Mouse (Mus musculus): ENCODE data around the gene Cacng7. TPM values are rescaled to one million over a fixed set of nuclear protein-coding genes. Genes with fewer than 3 reads are reported as not detected.
"Not testable (repeated sequence)": the region's sequence is repeated elsewhere in the genome, so short reads cannot be mapped to it uniquely, and the experiment has no call there.

The Cacng7 gene
- polyA plus RNA-seq, 1 experiment from 2014 or later, result 0.86 TPM

DNA sequence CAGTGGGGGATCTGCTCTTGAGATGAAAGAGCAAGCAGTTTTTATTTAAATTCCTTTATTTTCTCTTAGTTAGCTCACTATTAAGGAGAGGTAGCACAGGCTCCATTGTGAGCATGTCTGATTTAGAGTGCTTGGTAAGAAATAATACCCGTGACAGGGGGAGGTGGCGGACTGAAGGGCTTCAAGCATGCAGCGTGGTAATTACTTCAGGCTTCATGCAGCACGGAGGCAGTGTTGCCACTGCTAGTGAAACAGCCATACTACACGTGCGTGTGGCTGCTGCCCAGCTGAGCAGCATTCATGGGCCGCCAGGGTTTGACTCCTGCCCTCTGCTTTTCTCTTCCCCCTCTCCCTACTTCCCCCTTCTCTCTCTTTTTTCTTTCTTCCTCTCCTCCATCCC lies 65.0 kb downstream of the Cacng7 start:
- no peak overlapping the region for H3K9ac ChIP-seq (ENCODE audit: low read depth, low read length)
- no peak overlapping the region for H3K4me2 ChIP-seq (replicated peaks; ENCODE audit: low read depth)
- WGBS, result 55% methylated on average over 7 of the region's 7 CpGs
- no peak overlapping the region for H3K4me3 ChIP-seq (ENCODE audit: low read depth, low read length)
- H3K27ac ChIP-seq (ENCODE audit: low read depth, low read length), result no peak overlapping the region
- no peaks in the 10 kb centered on the region for H3K36me3 ChIP-seq (ENCODE audit: control insufficient read depth, insufficient read depth)
- no peaks in the 10 kb centered on the region for H3K4me1 ChIP-seq (replicated peaks; ENCODE audit: control insufficient read depth, insufficient read depth, low read length)
- no peak for ATAC-seq
- no peak for TF ChIP-seq CTCF (IDR thresholded peaks at IDR 0.05; ENCODE audit: low read depth)
- H3K9me3 ChIP-seq (ENCODE audit: control insufficient read depth), result no peaks in the 10 kb centered on the region
- H3K27me3 ChIP-seq (replicated peaks; ENCODE audit: control insufficient read depth, insufficient read depth, low read length), result no peaks in the 10 kb centered on the region

DNA sequence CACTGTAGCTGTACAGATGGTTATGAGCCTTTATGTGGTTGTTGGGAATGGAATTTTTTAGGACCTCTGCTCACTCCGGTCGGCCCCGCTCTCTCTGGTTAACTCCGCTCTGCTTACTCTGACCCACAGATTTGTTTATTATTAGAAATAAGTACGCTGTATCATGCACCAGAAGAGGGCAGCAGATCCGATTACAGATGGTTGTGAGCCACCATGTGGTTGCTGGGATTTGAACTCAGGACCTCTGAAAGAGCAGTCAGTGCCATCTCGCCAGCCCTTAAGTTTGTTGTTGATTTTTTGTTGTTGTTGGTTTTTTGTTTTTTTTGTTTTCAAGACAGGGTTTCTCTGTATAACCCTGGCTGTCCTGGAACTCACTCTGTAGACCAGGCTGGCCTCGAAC lies 65.6 kb downstream of the Cacng7 start:
- H3K4me2 ChIP-seq (replicated peaks; ENCODE audit: low read depth); H3K9ac ChIP-seq (ENCODE audit: low read depth, low read length); ATAC-seq; H3K36me3 ChIP-seq (ENCODE audit: control insufficient read depth, insufficient read depth); H3K4me1 ChIP-seq (replicated peaks; ENCODE audit: control insufficient read depth, insufficient read depth, low read length); H3K4me3 ChIP-seq (ENCODE audit: low read depth, low read length); H3K27me3 ChIP-seq (replicated peaks; ENCODE audit: control insufficient read depth, insufficient read depth, low read length); H3K9me3 ChIP-seq (ENCODE audit: control insufficient read depth); H3K27ac ChIP-seq (ENCODE audit: low read depth, low read length): not testable (repeated sequence)
- 89% methylated on average over 8 of the region's 8 CpGs for WGBS

DNA sequence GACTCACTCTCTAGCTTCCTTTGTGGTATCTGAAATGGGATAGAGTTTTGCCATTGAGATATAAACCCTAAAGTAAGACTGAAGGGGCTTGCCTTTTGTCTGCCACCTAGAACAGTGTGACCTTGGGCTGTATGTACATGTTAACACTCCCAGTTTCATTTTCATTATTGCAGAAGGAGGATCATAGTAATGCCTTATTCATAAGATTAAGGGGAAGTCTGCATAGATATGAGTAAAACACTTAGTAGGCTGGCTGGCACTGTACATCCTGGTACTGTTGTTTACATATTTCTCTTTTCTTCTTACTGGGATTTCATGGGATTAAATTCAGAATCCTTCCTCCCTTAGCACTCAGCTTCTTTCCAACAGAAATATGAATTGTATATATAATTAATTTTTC lies 67.2 kb downstream of the Cacng7 start:
- H3K36me3 ChIP-seq (ENCODE audit: control insufficient read depth, insufficient read depth), result no peaks in the 10 kb centered on the region

DNA sequence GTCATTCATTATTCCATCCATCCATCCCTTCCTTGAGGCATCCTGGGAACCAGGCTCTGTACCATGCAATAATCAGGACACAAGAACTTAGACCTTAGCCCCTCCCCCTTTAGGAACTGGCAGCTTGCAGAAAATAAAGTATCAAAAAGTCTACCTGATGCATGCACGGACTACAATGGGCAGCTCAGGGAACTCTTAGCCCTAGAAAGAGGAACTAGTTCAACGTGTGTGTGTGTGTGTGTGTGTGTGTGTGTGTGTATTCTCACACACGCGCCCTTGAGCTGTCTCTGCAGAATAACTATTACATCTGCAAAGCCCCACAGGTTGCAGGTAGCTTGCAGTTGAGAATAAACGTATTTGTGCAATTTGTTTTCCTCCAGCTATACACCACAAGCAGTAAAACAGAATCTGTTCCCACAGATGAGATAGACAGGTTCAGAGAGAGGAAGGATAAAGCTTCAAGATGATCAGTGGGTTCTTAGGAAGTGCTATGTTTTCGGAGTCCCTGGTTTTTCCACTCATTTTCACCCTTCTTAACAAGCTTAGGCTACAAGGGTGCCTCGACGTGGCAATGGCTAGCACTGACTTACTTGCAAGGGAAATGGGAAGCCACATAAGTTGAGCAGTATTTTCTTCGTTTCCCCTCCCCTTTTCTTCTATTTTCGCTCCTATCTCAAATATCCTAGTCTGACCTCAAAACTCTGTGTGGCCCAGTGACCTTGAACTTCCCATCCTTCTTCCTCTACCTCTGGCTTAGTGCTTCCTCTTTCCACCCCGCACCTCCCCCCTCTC lies 77.2 kb downstream of the Cacng7 start:
- H3K9me3 ChIP-seq (ENCODE audit: control insufficient read depth), result no peaks in the 10 kb centered on the region
- no peaks in the 10 kb centered on the region for H3K4me1 ChIP-seq (replicated peaks; ENCODE audit: control insufficient read depth, insufficient read depth, low read length)
- H3K36me3 ChIP-seq (ENCODE audit: control insufficient read depth, insufficient read depth), result no peaks in the 10 kb centered on the region
- 58% methylated on average over 11 of the region's 11 CpGs for WGBS
- no peak overlapping the region for H3K4me2 ChIP-seq (replicated peaks; ENCODE audit: low read depth)
- no peak for ATAC-seq
- no peak overlapping the region for H3K27ac ChIP-seq (ENCODE audit: low read depth, low read length)
- H3K9ac ChIP-seq (ENCODE audit: low read depth, low read length), result no peak overlapping the region
- H3K27me3 ChIP-seq (replicated peaks; ENCODE audit: control insufficient read depth, insufficient read depth, low read length), result peaks cover 43% of the 10 kb centered on the region
- no peak overlapping the region for H3K4me3 ChIP-seq (ENCODE audit: low read depth, low read length)
- TF ChIP-seq CTCF (IDR thresholded peaks at IDR 0.05; ENCODE audit: low read depth), result no peak

More for the DNA sequence above, 67.2 kb downstream of the Cacng7 start:
- TF ChIP-seq CTCF (IDR thresholded peaks at IDR 0.05; ENCODE audit: low read depth), result no peak
- ATAC-seq, result no peak
- H3K9ac ChIP-seq (ENCODE audit: low read depth, low read length), result no peak overlapping the region
- H3K4me3 ChIP-seq (ENCODE audit: low read depth, low read length), result no peak overlapping the region
- no peaks in the 10 kb centered on the region for H3K9me3 ChIP-seq (ENCODE audit: control insufficient read depth)
- H3K27me3 ChIP-seq (replicated peaks; ENCODE audit: control insufficient read depth, insufficient read depth, low read length), result no peaks in the 10 kb centered on the region
- H3K4me1 ChIP-seq (replicated peaks; ENCODE audit: control insufficient read depth, insufficient read depth, low read length), result no peaks in the 10 kb centered on the region
- H3K4me2 ChIP-seq (replicated peaks; ENCODE audit: low read depth), result no peak overlapping the region
- no peak overlapping the region for H3K27ac ChIP-seq (ENCODE audit: low read depth, low read length)

DNA sequence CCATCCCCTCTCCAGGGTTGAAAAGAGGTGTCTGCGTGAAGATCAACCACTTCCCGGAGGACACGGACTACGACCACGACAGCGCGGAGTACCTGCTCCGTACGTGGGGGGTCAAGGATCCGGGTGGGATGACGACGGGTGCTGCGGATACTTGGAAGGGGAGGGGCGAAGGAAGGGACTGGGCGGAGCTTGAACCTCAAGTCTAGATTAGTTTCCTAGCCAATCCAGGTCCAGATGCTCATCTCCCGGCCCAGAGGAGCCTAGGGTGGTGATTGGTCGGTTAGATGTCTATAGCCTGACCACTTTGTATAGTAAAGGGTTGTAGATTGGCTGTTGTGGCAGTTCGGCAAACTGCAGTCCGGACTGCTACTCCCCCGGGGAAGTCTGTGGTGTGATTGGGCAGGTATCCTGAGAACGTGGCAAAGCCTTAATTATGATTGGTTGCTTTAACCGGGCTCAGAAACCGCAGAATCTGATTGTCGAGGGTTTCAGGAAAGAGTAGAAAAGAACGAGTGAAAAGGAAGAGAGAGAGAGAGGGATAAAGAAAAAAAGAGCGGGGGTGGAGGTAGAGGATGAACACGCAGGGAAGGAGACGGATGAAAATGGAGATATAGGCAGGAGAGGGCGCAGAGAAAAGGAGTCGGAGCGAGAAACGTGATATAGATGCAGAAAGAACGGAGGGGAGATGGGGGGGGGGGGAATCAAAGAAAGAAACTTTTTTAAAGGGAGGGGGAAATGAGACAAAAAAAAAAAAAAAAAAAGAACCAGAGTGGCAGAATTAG lies 78.6 kb downstream of the Cacng7 start:
- TF ChIP-seq CTCF (IDR thresholded peaks at IDR 0.05; ENCODE audit: low read depth), result no peak
- Histone ChIP-seq H3K9ac (ENCODE audit: low read depth, low read length) (no peak overlapping the region), H3K36me3 (ENCODE audit: control insufficient read depth, insufficient read depth) (no peaks in the 10 kb centered on the region), H3K4me1 (replicated peaks; ENCODE audit: control insufficient read depth, insufficient read depth, low read length) (no peaks in the 10 kb centered on the region), H3K27ac (ENCODE audit: low read depth, low read length) (no peak overlapping the region), H3K4me2 (replicated peaks; ENCODE audit: low read depth) (peak overlapping the region; percentile 50), H3K4me3 (ENCODE audit: low read depth, low read length) (peak overlapping the region; percentile 24), H3K9me3 (ENCODE audit: control insufficient read depth) (no peaks in the 10 kb centered on the region), H3K27me3 (replicated peaks; ENCODE audit: control insufficient read depth, insufficient read depth, low read length) (peaks cover 57% of the 10 kb centered on the region)
- ATAC-seq, result no peak
- WGBS, result under 1% methylated on average over 33 of the region's 33 CpGs

DNA sequence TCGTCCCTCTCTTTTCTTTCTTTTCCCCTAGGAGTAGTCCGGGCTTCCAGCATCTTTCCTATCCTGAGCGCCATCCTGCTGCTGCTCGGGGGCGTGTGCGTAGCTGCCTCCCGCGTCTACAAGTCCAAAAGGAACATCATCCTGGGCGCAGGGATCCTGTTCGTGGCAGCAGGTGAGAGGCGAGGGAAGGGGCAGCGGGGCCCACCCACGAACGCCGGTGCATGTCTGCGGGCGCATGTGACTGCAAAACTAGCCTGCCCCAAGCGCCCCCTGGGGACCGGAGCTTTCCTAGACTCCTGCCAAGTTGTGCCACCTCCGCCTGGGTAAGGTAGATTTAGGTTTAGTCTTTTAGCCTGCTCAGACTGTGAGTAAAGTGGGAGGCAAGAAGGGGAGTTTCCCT lies 79.3 kb downstream of the Cacng7 start:
- peaks cover 64% of the 10 kb centered on the region for H3K27me3 ChIP-seq (replicated peaks; ENCODE audit: control insufficient read depth, insufficient read depth, low read length)

More for the DNA sequence above, 79.3 kb downstream of the Cacng7 start:
- Histone ChIP-seq H3K9me3 (ENCODE audit: control insufficient read depth) (no peaks in the 10 kb centered on the region), H3K4me2 (replicated peaks; ENCODE audit: low read depth) (peak overlapping the region; percentile 50), H3K9ac (ENCODE audit: low read depth, low read length) (no peak overlapping the region), H3K4me3 (ENCODE audit: low read depth, low read length) (peak overlapping the region; percentile 24; the same call in 1 of the 2 replicates), H3K4me1 (replicated peaks; ENCODE audit: control insufficient read depth, insufficient read depth, low read length) (no peaks in the 10 kb centered on the region), H3K27ac (ENCODE audit: low read depth, low read length) (no peak overlapping the region), H3K36me3 (ENCODE audit: control insufficient read depth, insufficient read depth) (no peaks in the 10 kb centered on the region)
- peak; percentile 37 for TF ChIP-seq CTCF (IDR thresholded peaks at IDR 0.05; ENCODE audit: low read depth)
- 2% methylated on average over 20 of the region's 20 CpGs for WGBS
- no peak for ATAC-seq

Measured in intestine, postnatal 0 days (tissue).